Mouse (Mus musculus): ENCODE measurements around the gene Anapc7.

GRCm38 (mm10) chr5:122396791-122397190 is 24.7 kb upstream of the Anapc7 start:
- TF ChIP-seq CTCF (IDR thresholded peaks at IDR 0.05) (no peak), EP300 (IDR thresholded peaks at IDR 0.05) (peak; percentile 90)
